Mouse (Mus musculus): ENCODE results near the gene Eif5b.
A peak's percentile ranks its signal among the peaks of the same experiment; 100 is the strongest.
"Not testable (repeated sequence)": the region's sequence is repeated elsewhere in the genome, so short reads cannot be mapped to it uniquely, and the experiment has no call there.

Eif5b gene

DNA sequence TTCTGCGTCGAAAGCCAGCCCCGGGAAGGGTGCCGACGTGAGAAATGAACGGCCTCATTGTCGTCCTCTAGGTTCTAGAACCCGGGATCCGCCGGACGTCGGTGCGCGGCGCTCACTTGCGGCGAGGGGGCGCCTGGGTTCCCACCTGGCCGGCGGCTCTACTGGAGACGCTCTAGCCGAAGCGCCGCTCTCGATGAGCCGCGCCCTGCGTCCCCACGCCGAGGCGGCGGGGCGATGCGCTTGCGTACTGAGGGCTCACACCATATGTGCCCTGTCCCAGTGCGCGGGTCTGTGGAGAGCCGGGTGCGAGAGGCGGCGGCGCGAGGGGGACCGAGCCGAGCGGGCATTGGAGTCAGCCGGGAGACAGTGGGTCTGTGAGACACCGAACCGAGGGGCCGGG, at the start of gene Eif5b, which contains the start of gene Txndc9:
Gene Eif5b, plus strand, starts transcription at position 144 of the 400 bp plus-strand sequence.
Gene Txndc9, minus strand, starts transcription at position 27 of the 400 bp plus-strand sequence.
- DNase-seq, result peak; percentile 94 to 96

DNA sequence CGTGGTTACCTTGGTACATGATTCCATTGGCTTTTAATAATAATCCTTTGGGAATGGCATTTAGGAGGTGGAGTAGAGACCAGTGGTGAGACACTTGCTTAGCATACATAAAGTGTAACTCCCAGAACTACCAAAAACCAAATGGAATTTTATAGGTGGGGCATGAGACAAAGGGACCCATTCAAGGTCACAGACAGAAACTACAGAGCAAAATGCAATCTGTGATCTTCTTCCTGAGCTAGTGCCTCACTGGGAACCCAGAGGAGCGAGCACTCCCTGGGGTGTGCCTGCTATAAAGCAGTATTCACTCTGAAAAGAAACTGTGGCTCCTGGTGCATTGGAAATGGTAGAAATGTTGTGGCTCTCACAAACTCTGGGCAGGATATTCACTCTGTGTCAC, 48.9 kb upstream of the Eif5b start:
- DNase-seq, result no peak

DNA sequence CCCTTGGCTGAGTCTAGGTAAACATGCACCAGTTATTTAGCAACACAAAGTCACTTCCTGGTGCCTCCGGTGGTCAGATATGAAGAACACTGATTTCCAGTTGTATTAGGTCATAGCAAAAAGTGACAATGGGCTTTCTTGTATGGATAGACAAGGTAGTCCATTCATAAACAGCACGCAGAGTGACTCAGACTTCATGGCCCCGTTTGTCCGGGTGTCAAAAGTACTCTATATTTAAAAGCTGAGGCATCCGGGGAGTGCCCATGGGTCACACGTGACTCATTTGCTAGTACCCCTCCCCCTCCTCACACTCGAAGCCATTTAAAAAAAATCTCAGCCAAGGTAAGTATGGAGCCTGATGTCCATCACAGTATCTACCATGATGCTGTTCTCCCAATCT, 43.0 kb upstream of the Eif5b start:
- DNase-seq, result no peak

DNA sequence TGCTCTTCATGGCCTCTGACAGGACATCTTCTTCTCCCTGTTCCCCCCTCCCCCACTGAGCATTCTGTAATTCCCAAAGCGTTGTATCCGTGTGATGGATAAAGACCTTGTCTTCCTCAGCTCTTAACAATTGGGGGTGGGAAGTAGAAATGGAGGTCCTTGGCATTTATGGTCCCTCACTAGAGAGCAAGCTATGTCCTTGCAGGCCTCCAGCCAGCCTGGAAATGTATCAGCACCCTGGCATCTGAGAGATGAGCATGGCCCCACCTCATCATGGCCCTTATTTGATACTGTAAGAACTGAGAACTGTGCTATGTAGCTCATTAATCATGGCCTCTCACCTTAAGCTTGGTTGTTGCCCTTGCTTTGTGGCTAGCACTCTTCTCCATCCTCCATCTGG, 42.6 kb upstream of the Eif5b start:
- no peak for DNase-seq

DNA sequence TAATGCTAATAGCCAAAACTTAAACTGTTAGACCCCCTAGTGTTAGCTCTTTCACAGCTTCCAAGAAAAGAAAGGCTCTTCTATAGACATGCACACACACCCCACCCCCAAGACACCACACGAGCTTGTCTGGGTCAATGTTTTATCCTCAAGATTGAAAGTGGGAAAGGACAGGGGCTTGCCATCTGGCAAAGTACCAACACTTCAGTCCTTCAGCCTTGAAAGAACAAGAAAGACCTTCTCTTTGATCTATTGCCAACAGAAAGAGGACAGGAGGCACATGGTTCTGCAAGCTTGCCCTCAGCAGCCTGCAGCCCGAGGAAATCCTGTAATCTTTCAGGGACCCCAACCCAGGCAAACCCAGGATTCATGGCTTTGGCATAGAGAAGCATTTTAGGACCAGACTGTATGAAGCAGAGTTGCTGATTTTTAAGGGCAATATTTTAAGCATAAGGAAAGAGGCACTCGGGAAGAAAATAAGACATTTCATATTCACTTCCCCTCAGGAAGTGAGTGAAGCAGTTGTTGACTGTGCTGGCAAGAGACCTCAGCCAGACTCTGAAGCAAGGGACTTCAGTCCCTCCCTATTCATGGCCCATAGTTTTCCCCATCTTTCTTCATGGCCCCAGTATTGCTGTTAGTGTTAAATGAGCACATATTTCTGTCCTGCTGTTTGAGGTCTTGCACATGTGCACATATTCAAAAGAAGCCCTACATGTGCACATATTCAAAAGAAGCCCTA, 40.9 kb upstream of the Eif5b start:
- no peak for DNase-seq

DNA sequence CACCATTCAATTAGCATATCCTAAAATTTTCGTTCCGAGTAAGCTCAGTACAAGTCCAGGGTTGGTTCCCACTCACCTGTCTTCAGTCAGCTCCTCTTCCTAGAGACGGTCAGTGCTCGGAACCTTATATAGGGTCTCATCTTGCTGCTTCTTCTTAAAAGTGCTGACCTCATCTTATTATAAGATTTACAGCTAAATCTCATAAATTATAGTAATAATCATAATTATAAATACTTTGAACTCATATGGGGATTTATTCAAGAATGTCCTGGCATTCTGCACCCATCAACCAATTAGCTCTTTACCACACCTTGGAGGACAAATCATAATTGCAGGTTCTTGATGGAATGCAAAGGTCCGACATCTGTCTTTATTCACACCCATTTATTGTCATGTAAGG, 40.2 kb upstream of the Eif5b start, which contains the start of gene Lyg1:
Gene Lyg1, minus strand, starts transcription at position 101 of the 400 bp plus-strand sequence.
- DNase-seq, result no peak

DNA sequence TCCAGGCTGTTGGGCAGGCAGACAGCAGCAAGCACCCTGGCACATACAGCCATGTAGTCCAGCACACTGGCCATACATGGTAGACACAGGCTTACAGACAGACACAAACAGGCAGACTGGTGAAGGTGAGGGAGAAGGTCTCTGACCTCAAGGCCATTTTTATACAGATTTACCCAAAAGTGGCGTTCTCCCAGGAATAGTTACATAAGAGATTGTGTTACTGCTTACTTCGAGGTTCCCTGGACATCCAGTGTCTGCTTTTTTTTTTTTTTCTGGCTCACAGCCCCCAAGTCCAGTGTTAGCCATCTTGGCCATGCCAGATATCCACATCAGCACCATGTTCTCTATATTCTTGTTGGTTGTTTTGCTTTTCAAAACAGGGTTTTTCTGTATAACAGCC, 39.3 kb upstream of the Eif5b start:
- DNase-seq, result no peak

DNA sequence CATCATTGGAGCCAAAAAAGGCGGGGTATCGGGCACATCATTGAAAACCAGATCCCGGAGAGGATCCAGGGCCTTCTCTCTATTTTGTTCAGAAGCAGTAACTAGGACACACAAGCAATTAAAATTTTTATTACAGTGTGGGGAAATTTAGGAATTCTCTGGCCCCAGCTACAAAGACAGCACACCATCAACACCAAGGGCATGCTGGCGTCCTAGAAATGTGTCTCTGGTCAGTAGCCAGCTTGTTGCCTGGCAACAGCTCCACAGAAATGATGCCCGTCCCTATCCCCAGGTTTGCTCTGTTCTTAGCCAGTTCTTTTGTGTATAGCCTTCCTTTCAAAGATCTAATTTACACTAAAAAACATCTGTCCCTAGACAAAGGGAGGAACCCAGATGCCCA, 38.3 kb upstream of the Eif5b start:
- no peak for DNase-seq

DNA sequence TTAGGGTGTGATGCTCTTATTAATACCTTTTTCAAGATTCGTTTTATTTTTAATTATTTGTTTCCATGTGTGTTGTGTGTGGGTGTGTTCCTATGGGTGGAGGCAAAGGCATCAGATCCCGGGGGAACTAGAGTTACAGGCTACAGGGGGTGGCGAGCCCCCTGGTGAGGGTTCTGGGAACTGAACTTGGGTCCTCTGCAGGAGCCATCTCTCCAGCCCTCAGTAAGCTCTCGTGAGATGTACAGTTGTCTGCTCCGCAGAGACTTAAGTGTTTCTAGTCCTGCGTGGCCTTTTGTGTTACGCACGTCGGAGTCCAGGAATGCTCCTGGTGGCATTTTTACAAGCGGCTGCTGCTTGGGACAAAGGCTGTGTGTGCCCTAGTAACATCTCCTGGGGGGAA, 32.2 kb upstream of the Eif5b start:
- no peak for DNase-seq

DNA sequence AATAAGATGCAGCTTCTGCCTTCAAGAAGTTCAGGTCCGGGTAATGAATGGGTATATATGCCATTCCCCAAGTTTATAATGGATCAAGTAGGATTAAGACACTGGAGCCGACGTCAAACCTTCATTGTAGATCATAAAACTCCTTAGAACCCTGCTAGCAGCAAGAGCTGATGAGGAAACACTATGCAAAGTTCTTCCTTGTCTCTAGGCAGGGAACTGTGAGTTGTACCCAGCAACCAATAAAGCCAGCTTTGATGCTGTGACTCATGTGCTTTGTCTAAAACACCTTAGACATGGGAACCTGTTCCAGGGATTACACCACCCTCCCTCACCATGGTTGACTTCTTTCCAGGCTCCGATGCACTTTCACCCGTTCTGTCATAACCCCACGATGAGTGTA, 29.1 kb upstream of the Eif5b start:
- no peak for DNase-seq

DNA sequence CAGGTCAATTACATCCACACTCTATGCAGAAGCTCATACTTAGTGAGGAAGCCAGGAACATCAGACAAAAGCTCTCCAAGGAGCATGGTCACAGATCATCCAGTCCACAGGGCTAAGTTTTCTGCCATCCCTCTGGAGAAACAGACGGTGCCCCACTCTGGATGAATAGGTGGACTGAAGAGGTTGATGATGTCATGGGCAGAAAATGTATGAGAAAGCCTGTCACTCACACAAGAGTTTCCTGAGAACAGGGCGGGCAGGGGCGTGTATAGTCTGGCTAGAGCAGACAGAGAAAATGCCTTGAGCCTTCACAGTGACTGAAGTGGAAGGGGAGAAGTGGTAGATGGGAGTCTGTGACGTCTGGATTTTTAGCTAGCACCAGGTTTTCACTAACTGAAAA, 26.3 kb upstream of the Eif5b start:
- no peak for DNase-seq

DNA sequence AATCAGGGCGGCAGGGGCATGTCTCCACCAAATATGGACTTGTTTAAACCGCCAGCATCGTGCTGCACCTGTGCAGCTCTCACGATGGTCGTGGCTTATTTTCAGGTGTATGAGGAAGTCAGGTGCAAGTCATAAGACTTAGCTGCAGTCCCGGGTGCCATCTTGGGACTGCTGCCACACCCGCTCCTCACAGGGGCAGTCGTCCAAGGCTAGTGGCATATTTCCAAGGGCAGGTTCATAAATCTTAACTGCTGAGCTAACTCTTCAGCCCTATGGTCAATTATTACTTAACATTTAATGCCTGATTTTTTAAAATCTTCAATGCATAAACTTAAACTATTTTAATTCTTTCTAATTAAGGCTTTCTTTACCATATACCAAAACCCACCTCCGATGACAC, 21.1 kb upstream of the Eif5b start:
- DNase-seq, result not testable (repeated sequence)

DNA sequence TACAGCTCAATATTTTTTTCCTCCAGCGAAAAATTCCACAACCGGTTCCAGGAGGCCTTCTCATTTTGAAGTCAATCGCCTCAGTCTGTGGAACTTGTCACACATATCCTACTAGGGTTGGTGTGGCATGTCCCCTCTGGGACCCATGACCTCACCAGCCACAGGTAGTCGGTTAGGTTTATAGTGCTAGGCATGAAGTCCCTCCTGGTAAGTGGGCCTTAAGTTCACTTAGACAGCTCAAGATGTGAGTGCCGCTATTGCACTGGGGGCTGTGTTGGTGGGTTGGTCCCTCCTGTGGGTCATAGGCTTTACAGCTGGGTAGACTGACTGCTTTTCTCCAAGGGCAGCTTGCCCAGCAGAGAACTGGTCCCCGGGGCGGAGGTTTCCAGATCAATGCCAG, 20.5 kb upstream of the Eif5b start:
- no peak for DNase-seq

DNA sequence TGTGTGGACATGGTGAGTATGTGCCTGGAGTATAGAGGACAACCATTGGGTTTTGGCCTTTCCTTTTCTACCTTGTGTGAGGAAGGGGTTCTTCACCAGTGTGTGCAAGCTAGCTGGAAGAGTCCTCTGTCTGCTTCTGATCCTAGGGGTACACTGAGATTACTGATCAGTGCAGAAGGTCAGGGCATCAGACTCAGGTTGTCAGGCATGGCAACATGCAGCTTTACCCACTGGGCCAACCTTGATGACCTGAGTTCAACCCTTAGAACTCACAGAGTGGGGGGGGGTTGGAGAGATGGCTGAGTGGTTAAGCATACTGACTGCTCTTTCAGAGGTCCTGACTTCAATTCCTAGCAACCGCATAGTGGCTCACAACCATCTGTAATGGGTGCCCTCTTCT, 13.5 kb upstream of the Eif5b start:
- DNase-seq, result no peak

DNA sequence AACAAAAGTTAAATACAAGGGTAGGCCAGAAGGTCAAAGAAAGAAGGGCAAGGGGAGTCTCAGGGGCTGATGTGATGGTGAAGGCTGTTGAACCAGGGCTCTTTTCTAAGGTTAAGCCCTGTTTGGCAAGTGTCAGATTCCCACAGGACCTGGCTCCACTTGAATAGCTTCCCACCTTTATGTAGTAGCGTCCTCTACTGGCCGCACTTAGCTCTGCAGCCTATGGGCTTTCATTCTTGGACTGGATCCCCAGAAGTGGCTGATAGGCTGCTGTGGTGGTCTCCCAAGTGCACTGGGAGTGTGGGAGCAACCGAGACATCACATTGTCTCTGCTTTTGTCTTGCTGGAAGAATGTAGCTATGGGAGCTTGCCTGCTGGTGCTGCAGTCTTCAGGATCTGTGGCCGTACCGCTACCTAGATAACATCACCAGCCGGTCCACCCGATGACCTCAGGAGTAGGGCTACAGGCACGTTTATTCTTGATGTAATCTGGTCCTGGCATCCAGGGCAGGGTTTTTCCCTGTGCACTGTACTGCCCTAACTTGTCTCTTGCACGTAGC, 12.0 kb upstream of the Eif5b start:
- DNase-seq, result no peak

DNA sequence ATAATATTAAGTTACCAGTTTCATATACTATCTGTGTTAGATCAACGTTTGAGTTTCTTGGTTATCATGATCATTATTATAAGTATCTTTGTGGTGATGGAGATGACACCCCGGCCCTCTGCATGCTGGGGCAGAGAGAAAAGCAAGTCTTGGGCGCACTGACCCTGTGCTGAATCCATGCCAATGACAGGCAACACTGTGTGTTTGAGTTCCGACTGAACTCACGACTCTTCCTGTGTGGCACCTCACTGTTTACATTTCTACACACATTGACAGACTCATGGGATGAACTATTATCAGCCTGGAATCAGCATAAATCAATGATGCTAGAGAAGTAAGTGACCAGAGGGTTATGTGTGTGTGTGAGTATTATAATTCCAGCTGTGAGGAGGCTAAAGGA, 10.0 kb upstream of the Eif5b start:
- DNase-seq, result no peak

DNA sequence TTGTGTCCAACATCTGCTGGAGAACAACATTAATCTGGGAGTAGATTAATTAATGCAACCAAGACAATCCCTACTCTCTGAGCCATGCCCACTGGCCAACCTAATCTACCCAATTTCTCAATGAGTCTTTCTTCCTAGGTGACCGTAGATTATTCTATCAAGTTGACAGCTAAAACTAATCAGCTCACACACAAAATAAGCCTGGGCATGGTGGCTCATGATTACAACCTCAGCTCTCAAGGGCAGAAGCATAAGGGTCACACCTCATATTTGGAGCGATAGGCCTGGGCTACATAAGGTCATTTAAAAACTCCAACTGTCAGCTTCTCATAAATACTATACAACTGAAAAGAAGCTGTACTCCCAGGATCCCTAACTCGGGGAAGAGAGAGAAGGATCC, 1.6 kb upstream of the Eif5b start:
- no peak for DNase-seq

DNA sequence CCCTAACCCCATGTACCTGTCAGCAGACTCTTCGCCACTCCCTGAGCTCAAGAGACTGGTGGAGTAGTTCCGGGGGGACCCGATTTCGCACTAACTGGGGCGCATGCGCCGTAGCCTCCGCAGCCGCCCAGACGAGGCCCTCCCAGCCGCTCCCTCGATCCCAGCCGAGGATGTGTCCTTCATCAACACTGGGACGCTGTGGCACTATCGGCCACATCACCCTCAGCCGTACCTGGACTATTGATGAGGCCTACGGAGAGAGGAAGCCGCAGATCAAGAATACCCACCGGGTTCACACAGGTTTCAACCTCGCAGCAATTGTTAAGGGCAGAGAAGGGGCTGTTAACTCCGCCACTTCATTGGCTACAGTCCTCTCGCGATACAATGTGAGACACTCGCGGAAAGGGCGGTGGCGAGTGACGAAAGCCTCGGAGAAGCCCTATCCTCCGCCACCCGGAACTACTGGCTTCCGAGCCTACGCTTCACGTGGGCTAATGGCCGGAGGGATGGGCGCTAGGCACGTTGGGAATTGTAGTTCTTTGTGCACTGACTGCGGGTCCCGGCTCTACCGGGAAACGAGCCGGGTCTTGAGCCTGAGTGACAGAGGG, 829 bp upstream of the Eif5b start:
- DNase-seq, result peak; percentile 95 to 99

DNA sequence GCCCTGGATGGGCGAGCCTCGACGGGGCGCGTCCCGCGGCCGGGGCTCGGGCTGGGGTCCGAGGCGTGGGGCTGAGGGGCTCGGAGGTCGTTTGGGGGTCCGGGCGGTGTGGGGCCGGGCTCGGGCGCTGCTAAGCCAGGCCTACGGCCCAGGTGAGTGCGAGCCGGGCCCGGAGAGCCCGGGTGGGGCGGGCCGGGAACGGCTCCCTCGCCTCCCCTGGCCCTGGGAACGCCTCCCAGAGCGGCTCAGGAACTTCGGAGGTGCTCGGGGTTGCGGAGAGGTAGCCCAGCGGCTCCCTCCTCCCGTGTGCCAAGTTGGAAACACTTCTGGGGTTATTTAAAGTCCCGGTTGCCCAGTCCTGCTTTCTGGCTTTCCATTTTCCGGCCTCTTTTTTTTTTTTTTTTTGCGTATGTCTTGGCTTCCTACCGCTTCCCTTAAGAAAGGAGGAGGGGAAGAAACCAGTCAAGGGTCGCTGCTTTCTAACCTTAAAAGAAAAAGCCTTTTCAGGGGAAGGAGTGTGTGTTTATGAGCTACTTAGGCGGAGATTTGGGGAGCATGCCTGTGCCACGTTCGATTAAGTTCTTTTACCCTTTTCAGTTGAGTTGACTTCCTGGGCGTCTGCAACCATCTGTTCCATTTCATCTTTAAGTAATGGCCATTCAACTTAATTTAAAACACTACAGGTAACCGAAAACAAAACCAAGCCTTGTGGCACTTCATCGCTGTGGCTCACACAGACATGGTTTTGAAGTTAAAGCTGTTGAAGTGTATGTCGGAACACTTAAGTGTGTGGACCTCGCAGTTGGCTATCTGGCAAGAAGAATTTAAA, 775 bp downstream of the Eif5b start:
- DNase-seq, result no peak

DNA sequence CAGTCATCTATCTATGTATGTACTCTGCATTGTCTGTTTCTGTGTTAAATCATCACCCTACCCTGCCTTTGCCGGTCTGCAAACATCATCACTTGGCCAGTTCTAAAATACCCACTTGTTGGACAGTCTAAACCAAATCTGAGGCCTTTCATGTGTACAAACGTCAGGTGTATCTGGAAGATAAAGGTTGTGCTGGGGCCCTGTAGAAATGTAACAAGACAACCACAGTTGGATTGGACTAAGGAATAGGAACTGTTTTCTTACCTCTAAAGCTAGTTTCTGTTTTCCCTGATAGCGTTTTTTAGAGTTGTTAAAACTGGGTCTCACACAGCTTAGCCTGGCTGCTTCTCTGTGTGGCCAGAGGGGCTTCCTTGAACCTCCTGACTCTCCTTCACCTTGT, 1.7 kb downstream of the Eif5b start:
- no peak for DNase-seq

DNA sequence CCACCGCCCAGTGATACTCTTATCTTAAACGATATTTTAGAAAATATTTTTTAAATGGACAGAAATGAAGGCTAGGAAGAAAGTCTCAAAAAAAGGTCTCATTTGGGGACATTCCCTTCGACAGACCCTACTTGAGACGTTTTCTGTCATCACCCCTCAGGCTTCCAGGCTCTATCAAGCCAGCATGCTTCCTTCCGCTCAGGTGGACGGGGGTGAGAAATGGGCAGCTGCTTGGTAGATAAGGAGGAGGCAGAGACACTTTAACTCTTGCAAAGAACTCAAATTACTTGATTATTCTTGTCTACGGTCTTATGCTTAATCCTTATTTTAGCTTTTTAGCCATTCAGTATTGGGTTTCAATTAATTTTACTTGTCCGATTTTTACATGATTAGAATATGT, 3.0 kb downstream of the Eif5b start:
- DNase-seq, result no peak

DNA sequence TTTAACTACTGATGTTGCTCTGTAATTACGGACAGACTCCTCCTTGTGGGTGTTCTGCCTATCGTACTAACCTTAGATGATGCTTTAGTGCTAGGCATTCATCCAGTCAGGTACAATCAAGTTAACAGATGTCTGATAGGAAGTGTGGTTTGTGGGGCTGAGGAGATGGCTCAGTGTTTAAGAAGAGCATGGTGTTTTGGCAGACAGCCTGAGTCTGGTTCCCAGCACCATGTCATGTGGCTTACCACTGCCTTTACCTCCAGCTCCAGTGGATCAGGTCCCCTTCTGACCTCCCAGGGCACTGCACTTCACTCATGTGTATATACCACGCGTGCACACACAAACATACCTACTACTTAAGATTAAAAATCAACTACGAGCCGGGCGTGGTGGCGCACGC, 4.1 kb downstream of the Eif5b start:
- no peak for DNase-seq

DNA sequence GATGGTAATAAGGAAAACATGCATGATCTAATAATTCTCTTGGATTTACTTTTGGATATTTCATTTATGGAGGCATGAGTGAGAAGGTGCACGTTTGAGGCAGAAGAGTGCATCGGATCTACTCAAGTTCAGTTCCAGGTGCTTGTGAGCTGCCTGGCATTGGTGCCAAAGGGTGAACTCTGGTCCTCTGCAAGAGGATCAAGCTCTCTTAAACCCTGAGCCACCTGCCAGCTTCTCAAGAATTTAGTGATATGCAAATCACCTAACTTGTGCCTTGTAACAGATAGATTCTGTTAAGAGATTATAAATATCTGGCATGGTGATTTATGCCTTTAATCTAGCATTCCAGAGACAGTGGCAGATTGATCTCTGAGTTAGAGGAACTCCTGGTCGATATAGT, 5.2 kb downstream of the Eif5b start:
- DNase-seq, result no peak

DNA sequence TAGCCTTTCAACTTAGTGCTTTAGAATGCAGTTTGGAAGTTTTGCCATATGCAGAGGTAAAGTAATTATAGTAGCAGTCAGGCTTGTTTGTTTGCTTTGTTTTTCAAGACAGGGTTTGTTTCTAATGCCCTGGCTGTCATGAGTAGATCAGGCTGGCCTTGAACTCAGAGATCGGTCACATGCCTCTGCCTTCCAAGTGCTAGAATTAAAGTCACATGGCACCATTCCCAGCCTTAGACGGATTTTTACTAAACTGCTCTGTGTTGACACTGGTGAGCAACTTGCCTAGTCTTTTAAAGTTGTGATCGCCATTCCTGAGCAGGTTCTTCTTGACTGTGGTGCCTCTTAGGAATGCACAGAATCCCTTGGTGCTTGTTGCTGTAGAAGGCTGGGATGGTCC, 8.9 kb downstream of the Eif5b start:
- no peak for DNase-seq
